Mouse (Mus musculus) MN1 (cell line): ENCODE results near the gene Tmub2.
"Not testable (repeated sequence)": the region's sequence is repeated elsewhere in the genome, so short reads cannot be mapped to it uniquely, and the experiment has no call there.

ENCODE experiments used
- DNase-seq: peaks from one replicate; pipeline ENCODE4 v3.0.0-alpha.2; 2016; ENCODE audit warnings: low spot score

Gene Tmub2

DNA sequence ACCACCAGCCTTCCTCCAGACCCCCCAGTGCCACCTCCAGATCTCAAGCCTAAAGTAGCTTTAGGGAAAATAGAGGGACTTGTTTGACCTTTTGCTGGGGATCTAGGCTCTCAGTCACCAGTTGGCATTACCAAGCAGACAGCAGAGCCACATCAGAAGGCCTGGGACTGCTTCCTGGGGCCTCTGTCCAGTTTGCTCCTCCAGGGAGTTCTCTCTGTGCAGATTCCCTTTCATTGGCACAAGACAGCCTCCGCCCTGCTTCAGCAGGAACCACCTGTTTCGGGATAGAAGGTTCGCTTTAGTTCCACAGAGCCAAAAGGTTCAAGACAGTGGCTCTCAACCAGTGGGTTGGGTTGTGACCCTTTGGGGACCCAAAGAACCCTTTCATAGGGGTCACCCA, 5.1 kb upstream of the Tmub2 start:
- DNase-seq: no peak

DNA sequence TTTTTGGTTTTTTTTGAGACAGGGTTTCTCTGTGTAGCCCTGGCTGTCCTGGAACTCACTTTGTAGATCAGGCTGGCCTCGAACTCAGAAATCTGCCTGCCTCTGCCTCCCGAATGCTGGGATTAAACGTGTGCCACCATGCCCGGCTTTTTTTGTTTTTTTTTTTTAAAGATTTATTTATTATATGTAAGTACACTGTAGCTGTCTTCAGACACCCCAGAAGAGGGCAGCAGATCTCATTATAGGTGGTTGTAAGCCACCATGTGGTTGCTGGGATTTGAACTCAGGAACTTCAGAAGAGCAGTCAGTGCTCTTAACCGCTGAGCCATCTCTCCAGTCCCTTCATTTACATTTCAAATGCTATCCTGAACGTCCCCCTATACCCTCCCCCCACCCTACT, 4.5 kb upstream of the Tmub2 start:
- not testable (repeated sequence) for DNase-seq

DNA sequence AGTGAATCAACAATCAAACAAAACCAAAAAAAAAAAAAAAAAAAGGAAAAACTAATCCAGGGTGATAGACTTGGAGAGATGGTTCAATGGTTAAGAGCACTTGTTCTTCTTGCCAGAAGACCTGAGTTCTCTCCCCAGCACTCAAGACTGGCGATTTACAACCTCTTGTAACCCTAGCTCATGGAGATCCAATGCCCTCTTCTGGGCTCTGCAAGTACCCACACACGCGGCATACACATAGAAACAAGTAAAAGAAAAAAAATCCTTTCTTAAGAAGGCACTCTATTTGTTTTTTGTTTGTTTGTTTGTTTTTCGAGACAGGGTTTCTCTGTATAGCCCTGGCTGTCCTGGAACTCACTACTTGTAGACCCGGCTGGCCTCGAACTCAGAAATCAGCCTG, 809 bp upstream of the Tmub2 start:
- DNase-seq: no peak

DNA sequence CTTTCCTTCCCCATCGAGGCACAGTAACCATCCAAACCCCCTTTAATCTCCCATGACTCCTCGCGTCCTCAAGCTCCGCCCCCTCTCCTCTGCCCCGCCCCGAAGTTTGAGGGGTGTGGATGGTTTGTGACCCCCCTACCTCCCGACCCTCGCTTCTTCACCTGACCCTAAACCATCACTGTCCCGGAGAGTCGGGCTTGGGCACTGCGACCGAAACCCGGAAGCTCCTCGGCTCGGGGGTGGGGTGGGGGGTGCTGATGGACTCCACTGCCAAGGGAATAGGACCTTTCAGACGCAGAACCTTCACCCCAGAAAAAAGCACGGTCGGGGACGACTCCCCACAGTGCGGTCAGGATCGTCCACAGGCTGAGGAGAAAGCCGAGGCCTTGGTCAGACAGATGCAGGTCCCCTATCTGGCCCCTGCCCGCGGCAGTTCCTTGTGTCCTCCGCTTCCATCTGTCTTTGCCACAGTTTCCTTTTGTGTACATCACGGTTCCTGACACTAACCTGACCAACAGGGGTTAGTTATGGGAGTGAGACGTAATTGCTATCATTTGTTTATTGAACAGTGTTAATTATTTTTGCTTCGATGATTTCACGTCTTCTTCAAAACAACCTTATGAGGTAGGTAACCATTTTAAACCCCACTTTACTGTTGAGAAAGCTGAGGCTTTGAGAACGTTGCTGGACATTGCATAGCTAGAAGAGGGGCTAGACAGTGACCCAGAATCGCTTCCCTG, 534 bp downstream of the Tmub2 start:
- peak; percentile 38 for DNase-seq

DNA sequence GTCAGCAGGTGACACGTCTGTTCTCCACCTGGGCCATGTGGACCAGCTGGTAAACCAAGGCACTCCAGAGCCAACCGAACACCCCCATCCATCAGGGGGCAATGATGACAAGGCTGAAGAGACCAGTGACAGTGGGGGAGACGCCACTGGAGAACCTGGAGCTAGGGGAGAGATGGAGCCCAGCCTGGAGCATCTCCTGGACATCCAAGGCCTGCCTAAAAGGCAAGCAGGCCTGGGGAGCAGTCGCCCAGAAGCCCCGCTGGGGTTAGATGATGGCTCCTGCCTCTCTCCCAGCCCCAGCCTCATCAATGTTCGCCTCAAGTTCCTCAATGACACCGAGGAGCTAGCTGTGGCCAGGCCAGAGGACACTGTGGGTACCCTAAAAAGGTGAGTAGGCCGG, 2.8 kb downstream of the Tmub2 start:
- no peak for DNase-seq

DNA sequence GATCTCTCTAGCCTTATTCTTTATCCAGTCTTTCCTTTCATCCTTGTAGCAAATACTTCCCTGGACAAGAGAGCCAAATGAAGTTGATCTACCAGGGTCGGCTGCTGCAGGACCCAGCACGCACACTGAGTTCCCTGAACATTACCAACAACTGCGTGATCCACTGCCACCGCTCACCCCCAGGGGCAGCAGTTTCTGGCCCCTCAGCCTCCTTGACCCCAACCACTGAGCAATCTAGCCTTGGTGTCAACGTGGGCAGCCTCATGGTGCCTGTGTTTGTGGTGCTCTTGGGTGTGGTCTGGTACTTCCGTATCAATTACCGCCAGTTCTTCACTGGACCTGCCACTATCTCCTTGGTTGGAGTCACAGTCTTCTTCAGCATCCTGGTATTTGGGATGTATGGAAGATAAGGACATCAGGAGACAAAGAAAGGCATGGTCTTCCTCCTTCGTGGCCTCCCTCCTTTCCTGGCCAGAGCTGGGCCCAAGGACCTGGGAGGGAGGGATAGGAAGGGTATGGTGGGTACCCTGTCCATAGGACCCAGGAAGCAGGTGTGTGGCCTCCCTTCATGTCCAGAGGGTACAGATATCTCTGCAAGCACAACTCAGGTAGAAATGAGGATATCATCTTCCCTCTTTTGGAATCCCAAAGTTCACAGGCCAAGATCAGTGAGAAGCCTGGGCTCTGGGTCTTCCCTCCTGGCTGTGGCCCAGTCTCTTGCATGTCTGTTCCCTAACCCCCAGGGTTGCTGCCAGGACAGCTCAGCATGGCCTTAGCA, 3.5 kb downstream of the Tmub2 start:
- DNase-seq: no peak

DNA sequence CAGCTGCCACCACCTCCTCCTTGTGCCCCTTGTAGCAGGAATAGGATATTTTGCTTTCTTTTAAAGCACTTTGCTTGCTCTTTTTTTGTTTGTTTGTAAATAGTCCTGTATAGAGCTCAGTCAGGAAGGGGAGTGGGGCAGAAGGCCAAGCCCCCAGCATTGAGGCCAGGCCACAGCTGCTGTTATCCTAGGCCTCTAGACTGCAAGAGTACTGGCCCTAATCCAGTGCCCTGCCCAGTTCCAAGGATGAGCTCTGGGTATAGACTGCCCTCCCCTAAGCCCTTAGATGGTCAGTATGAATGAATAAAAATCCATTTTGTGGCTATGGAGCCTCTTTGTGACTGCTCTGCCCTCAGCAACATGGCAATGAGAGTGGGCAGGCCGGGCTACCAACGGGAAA, 4.2 kb downstream of the Tmub2 start:
- DNase-seq: no peak

DNA sequence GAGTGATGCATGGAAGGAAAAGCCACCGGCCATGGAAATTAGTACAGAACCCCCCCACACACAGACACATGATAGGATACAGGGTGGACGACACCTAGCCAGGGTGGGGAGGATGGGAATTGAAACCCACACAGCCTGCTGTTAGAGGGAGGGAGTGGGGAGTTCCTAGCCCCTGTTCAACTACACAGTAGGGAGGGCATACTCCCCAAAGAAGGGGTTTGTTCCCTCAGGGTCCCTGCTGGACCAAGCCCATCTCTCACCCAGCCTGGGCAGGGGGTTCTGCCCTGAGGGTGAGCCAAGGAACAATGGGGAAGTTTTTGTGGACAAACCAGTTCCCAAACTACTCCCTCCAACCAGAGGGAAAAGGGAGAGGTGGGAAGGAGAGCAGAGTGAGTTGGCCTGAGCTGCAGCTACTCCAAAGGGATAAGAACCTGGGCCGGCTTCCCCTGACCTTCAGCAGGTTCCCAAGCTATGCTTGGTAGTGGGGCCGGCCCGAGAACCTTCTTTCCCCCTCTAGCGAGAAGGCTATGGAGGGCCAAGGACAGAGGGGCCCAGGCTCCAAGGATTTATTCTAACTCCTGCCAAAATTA, 4.9 kb downstream of the Tmub2 start:
- DNase-seq: no peak

DNA sequence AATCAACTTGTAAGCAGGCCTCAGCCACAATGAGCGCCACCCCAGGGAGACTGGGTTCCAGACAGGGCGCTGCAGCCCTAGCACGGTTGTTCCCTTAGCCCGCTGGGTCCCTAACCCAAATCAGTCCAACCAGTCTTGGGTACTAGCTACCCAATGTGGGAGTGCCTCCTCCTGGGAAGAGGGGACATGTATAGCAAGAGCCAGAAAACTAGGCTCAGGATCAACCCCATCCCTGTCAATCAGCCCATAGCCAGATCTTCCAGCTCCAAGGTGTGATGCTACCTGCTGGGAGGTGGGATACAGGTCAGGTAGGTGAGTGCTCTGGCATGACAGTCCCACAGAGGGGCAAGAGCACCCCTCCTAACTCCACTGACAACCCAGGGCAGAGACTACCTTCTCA, 5.4 kb downstream of the Tmub2 start:
- no peak for DNase-seq

DNA sequence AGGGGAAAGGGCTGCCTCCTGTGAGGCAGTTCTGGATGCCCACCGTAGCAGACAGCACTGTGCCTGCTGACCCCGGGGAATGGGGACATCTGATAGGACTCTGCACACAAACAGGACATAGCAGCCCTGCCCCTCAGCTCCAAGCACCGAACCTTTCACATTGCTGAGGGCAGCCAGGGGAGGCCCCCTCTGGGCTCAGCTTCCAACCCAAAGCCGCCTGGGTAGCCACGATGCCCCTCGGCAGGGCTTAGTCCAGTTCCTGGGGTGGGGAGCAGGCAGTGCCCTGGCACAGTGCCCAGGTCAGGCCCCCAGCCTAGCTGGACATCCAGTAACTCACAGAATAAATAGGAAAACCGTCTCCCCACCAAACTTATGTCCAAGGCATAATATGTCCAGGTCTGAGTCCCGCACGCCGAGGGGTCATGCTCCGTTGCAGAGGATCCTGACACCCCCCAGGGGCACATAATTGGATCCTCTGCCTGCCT, 6.4 kb downstream of the Tmub2 start:
- no peak for DNase-seq

DNA sequence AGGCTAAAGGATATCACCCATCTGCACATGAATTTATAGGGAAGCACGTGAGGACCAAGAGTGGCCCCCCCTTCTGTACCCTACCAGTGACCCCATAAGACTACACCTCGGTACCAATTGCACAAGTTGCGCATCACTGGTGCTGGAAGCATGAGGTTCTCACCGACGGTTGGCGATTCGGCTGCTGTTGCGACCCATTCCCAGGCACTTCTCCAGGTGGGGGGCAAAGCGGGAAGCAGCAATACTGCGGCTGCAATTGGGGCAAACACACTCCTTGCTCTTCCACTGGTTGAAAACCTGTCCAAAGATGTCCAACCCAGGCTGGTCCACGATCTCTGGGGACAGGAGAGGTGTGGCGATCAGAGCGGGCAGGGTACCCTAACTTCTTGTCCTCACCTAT, 9.2 kb downstream of the Tmub2 start:
- no peak for DNase-seq

DNA sequence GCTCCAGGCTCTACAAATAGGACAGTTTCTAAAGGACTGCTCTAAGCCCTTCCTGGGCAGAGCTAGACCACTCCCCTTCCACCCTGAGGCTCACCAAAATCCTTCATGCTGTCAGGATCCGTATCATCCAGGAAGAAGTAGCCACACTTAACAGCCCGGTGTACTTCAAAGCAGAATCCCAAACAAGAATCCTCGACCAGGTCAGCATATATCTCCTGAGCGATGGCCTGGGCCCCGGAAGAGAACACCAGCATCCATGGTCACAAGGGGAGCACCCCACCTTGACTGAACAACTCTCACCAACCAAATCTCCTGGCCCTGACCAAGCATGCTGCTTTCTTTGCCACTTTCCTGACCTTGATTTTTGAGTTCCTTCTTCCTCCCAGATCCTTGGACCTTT, 9.7 kb downstream of the Tmub2 start:
- no peak for DNase-seq

DNA sequence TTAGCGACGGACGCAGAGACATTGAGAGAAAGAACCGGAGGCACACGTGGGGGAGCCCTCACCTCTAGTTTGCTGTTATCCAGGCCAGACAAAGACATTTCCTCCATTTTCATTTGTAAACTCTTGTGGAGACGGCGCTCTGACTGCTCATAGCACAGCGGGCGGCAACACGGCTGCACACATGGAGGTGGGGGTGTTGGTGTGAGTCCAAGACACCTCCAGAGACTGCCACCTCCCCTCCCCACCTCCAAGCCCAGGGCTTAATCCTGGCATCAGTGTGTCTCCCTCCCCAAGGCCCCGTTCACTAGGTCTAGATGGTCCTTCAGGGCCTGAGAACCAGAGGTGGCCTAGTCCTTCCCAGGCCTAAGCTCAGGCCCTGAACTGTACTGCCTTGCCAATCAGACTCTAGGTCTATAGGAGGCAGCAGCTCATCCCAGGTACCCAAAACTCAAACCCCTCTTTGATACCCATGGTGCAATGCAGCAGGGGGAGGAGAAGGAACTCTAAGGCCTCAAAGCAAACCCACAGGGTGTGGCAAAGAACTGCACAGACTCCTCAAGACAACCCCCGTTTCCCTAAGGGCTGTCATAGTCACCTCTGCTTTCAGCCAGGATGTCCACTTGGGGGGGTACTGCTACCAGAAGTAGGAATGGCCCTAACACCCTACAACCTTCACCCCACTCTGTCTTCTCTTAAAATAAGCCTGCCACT, 10.3 kb downstream of the Tmub2 start:
- DNase-seq: peak; percentile 57

DNA sequence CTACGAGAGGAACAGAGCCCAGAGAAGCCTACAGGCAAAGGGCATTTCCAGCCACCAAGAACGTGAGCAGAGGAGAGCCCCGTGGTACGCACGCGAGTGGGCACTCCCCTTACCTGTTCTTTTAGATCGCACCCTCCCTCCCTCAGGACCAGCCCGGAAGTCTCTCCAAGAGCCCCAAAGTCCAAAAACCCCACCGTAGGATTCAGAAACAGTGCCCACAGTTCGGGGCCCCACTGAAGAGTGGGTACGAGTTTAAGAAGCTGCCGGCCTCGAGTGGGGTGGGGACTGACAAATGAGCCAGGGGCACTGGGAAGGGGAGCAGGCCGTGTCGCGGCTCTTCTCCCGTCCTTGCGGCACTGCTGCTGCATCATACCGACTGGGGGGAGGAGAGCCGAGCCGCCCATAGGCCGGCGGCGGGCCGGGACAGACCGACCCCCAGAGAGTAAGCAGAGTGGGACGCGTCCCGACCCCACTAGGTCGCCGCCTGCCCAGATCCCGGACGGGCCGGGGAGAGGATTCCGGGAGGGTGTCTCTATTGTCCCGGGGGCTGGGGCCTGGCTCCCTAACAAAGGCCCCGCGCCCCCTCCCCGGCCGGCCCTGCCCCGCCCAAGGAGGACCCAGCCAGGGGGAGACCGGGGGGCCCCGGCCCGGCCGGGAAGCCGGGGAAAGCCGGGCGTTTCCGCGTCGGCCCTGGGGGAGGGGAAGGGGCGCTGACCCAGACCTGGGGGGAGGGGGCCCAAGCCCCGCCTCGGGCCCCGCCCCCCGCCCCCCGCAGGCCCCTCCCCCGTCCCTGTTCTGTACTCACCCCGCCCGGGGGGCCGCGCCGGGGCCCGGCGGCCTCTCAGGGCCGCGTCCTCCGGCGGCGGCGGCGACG, 11.1 kb downstream of the Tmub2 start:
- DNase-seq: peak; percentile 62

DNA sequence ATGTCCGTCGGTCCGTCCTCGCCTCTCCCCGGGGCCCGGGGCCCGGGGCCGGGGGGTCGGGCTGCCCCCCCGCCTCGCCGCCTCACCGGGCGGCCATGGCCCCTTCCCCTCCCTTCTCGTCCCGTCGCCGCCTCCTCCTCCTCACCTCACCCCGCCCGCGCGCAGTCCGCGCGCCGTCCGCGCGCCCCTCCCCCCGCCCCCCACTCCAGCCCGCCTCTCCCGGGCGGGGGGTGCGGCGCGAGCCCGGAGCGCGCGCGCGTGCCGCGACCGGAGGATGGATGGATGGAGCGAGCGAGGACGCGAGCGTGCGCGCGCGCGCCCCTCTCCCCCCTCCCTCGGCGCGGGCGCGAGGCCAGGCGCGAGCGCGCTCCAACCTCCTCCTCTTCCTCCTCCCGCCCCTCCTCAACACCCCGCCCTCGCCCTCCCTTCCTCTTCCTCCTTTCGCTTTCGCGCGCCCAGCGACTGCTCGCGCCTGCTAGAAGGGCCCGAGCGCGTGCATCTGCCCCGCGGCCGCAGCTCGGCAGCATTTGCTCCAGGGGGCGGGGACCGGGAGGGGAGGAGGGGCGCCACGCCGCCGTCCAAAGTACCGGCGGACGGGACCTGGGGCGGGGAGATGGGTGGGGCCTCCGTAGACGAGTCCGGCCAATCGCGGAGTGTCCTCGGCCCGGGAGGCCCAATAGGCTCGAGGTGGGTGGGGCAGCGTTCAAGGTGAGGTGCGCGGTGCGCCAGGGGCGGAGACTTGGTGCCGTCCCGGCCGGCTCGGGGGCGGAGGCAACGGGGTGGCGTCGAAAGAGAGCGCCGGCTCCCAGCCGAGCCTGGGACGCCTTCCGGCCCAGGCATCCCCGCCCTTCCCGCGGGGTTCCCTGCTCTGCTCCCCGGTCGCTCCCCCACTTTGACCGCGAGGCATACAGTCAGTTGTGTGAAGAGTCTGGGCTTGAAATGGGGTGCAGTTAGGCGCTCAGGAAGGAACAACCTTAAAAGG, 12.1 kb downstream of the Tmub2 start, which contains the start of gene Atxn7l3:
Gene Atxn7l3 (minus strand): TSS at position 141 of the 982 bp plus-strand sequence.
- peak; percentile 98 for DNase-seq

DNA sequence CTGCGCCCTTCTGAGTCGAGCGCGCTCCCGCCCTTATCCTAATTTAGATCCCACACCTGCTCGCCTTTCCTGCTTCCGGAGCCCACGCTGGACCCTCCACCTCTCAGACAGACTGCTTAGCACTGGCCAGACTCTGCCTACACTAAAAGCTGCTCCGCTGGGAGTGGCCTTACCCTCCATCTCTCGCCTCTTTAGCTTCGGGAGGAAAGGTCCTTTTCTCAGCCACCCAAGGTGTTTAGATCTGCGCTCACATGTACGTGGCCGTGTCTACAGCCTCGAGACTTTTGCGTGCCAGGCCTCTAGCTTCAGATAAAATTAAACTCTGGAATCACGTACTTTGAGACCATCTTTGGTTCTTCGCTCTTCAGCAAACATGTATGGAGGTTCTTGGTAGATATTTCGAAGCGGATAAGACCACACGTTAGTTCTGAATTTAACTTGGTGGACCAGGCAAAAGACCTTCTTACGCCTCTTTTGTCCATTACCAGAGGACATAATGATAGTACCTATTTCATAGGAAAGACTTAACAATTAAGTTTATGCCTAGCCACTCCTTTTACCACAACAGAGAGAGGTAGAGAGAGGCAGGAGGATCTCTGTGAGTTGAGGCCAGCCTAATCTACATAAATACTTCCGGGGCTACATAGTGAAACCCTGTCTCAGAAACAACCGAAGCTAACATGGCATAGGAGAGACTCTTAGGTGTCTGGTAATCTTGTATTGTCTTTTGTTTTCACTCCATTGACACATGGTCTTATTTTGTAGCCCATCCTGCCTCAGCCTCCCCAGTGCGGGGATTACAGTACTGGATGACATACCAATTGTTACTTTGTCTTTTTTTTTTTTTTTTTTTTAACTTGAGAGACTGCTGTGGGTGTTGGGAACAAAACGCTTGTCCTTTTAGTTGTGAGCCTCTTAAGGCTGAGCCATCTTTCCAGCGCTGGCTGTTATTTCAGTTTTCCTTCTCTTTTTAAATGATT, 13.1 kb downstream of the Tmub2 start:
- peak; percentile 57 for DNase-seq

DNA sequence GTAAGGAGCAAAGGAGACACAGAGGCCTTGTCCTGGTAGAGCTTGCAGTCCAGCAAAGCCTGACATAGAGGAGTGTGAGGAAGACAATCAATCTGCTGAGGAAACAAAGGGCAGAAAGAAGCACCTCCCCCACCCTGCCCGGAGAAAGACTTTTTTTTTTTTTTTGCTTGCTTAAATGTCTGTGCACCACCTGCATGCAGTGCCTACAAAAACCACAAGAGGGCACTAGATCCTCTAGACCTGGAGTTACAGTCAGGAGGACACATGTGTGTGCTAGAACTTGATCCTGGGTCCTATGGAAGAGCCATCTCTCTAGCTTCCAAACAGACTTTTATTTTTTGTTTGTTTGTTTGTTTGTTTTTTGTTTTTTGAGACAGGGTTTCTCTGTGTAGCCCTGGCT, 15.1 kb downstream of the Tmub2 start:
- peak; percentile 61 for DNase-seq

DNA sequence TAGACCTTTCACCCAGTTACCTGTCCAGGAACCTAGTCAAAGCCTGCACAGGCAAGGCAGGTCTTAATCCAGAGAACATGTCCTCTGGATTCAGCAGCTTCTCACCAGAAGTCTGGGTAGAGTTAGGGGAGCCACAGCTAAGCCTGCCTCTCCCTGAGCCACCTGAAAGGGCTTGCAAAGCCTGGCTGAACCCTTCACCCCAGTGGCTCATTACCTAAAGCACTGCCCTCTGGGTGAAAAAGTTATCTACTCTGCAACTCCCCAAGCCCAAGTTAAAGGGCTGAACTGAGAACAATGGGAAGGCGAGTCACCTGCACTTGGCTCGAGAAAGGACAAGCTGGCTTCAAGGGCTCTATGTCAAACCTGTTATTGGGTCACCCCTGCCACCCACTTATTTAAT, 19.4 kb downstream of the Tmub2 start:
- no peak for DNase-seq

DNA sequence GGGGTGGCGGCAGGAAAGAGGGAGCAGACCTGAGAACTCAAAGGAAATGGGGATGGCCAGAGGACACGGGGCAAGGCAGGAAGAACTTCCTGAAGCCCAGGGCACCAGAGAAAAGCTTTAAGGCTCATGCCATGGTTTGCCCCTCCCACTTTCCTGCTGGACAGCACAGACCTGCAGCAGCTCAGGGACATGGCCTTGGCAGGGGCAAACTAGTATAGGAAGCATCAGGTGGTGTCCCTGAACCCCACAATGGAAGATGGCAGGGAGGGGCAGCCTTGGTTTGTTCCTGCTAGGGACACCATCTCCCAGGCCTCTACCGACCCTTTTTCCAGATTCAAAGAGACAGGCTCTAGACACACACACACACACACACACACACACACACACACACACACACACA, 20.6 kb downstream of the Tmub2 start:
- no peak for DNase-seq
